Mouse (Mus musculus) neural tube, embryonic 13.5 days (tissue): Measurements from ENCODE around the gene Ptov1. TPM values are rescaled to one million over a fixed set of nuclear protein-coding genes. Genes with fewer than 3 reads are reported as not detected.
"Not testable (repeated sequence)": the region's sequence is repeated elsewhere in the genome, so short reads cannot be mapped to it uniquely, and the experiment has no call there.

ENCODE experiments used
- ATAC-seq: fragments of 200-750 bp; cut with Nextera tagmentation; 2 replicates; pipeline ENCODE4 v1.8.0; 2017; ENCODE audit warnings: low read depth, mild to moderate bottlenecking, moderate TSS enrichment, moderate library complexity
- H3K27ac ChIP-seq: fragments of 300-500 bp; sonication (generic); replicated peaks from 2 replicates; pipeline ENCODE4 v1.5.1; 2015; ENCODE audit warnings: moderate library complexity, mild to moderate bottlenecking, inconsistent platforms
- H3K27me3 ChIP-seq: fragments of 300-500 bp; sonication (generic); 2 replicates; pipeline ENCODE4 v1.6.1; 2015; ENCODE audit warnings: mild to moderate bottlenecking, inconsistent platforms
- H3K36me3 ChIP-seq: fragments of 300-500 bp; sonication (generic); 2 replicates; pipeline ENCODE4 v1.6.1; 2015; ENCODE audit warnings: mild to moderate bottlenecking, inconsistent platforms
- H3K4me1 ChIP-seq: fragments of 300-500 bp; sonication (generic); replicated peaks from 2 replicates; pipeline ENCODE4 v1.6.1; 2015; ENCODE audit warnings: inconsistent platforms
- H3K4me2 ChIP-seq: fragments of 300-500 bp; sonication (generic); 2 replicates; pipeline ENCODE4 v1.6.1; 2015; ENCODE audit warnings: inconsistent platforms, mild to moderate bottlenecking, moderate library complexity
- H3K4me3 ChIP-seq: fragments of 300-500 bp; sonication (generic); 2 replicates; pipeline ENCODE4 v1.5.1; 2015; ENCODE audit warnings: mild to moderate bottlenecking, inconsistent platforms
- H3K9ac ChIP-seq: fragments of 300-500 bp; sonication (generic); 2 replicates; pipeline ENCODE4 v1.6.1; 2015; ENCODE audit warnings: moderate library complexity, mild to moderate bottlenecking, inconsistent platforms
- H3K9me3 ChIP-seq: fragments of 300-500 bp; sonication (generic); 2 replicates; pipeline ENCODE4 v1.6.1; 2016; ENCODE audit warnings: inconsistent platforms
- WGBS: fragments of 180-500 bp; shearing (Covaris S2); methylation state at CpG from one replicate; pipeline ENCODE4 v1.1.7; 2015; 5-methylcytosine and 5-hydroxymethylcytosine counted together
- polyA plus RNA-seq: library from polyadenylated mRNA; unstranded; fragments of >200 nt; fragmentation: Nextera tagmentation; extraction: Ambion mirVana; gene quantifications from 2 replicates; pipeline ENCODE4 v1.2.1, GENCODE M21; 2015

The Ptov1 gene
- polyA plus RNA-seq, 1 experiment from 2014 or later = 515 TPM

DNA sequence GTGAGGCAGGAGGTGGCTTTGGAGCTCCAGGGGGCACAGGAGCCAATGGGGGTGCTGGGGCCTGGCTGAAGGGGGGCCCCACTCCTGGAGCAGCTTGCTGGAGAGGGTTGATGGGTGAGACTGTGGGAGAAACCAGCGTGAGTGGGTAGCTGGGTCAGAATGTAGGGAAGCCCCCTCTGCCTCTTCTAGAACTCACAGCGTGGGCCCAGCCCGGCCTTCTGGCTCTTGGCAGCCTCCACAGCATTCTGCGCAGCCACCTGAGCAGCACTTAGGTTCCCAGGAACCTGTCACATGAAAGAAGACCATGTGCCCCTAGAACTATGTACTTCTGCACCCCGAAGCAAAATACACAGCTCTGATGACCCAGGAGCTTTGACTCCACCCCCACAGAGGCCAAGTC, 15.0 kb upstream of the Ptov1 start:
- no peak for ATAC-seq
- no peak overlapping the region for H3K27ac ChIP-seq
- no peak overlapping the region for H3K9ac ChIP-seq
- H3K9me3 ChIP-seq = no peaks in the 10 kb centered on the region
- H3K27me3 ChIP-seq = no peaks in the 10 kb centered on the region
- H3K4me1 ChIP-seq = peaks cover 20% of the 10 kb centered on the region
- H3K36me3 ChIP-seq = peaks cover 90% of the 10 kb centered on the region
- no peak overlapping the region for H3K4me3 ChIP-seq
- 98% methylated on average over 5 of the region's 5 CpGs for WGBS
- no peak overlapping the region for H3K4me2 ChIP-seq

DNA sequence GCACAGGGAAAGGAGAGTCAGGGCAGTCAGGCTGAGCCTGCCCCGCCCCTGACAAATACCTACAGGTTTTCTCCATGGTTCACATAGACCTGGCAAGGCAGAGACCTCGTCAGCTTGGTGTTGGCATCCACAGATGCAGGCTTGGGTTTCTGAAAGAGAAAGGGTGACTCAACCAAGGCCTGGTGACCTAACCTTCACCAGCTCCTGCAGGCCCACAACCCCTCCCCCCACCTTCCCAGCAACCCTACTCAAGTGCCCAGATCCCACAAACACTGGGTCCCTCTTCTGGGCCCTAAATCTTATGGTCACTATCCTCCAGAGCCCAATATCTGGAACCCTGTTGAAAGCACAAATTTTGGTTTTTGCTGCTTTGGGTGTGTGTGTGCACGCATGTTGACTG, 13.4 kb upstream of the Ptov1 start:
- H3K9ac ChIP-seq = no peak overlapping the region
- H3K27me3 ChIP-seq = no peaks in the 10 kb centered on the region
- H3K4me2 ChIP-seq = no peak overlapping the region
- peaks cover 90% of the 10 kb centered on the region for H3K36me3 ChIP-seq
- no peak overlapping the region for H3K4me3 ChIP-seq
- H3K27ac ChIP-seq = no peak overlapping the region
- 100% methylated on average over 3 of the region's 3 CpGs for WGBS
- no peak for ATAC-seq
- no peaks in the 10 kb centered on the region for H3K9me3 ChIP-seq
- peaks cover 4% of the 10 kb centered on the region for H3K4me1 ChIP-seq

DNA sequence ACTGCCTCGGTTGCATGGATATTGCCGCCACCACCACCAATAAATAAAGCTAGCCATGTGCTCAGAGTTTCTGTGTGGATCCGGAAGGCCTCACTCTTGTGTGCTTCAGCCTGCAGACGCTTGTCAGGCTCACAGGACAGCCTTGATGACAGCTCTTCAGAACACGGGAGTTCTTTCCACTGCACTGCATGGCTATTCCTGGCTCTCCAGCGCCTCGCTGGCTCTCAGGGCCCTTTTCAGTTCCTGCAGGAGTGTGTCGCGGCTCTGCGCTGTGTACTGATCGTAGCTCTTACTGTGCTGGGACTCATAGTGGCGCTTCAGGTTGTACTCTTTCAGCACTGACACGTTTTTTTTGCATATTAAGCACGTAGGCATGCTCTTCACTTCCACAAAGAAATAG, 8.2 kb upstream of the Ptov1 start:
- H3K4me3 ChIP-seq = no peak overlapping the region
- no peaks in the 10 kb centered on the region for H3K4me1 ChIP-seq
- no peak overlapping the region for H3K4me2 ChIP-seq
- WGBS = 87% methylated on average over 14 of the region's 14 CpGs
- H3K27me3 ChIP-seq = no peaks in the 10 kb centered on the region
- H3K9ac ChIP-seq = no peak overlapping the region
- peaks cover 76% of the 10 kb centered on the region for H3K36me3 ChIP-seq
- no peaks in the 10 kb centered on the region for H3K9me3 ChIP-seq
- ATAC-seq = no peak
- H3K27ac ChIP-seq = no peak overlapping the region

DNA sequence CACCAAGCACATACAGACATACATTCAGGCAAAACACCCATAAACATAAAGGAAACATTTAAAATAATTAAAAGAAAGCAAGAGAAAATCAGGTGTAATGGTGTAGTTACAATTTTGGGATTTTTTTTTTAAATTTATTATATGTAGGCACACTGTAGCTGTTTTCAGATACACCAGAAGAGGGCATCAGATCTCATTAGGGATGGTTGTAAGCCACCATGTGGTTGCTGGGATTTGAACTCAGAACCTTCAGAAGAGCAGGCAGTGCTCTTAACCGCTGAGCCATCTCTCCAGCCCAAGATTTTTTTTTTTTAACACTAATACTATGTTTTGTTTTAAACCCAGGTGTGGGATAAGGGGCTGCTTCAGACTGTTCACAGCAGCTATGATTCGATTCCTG, 2.2 kb upstream of the Ptov1 start:
- H3K4me3 ChIP-seq, H3K4me2 ChIP-seq, ATAC-seq, H3K9me3 ChIP-seq, H3K27ac ChIP-seq, H3K9ac ChIP-seq, H3K27me3 ChIP-seq: not testable (repeated sequence)
- WGBS = 83% methylated on average over 2 of the region's 2 CpGs
- H3K4me1 ChIP-seq = peaks cover 27% of the 10 kb centered on the region
- H3K36me3 ChIP-seq = peaks cover 17% of the 10 kb centered on the region

DNA sequence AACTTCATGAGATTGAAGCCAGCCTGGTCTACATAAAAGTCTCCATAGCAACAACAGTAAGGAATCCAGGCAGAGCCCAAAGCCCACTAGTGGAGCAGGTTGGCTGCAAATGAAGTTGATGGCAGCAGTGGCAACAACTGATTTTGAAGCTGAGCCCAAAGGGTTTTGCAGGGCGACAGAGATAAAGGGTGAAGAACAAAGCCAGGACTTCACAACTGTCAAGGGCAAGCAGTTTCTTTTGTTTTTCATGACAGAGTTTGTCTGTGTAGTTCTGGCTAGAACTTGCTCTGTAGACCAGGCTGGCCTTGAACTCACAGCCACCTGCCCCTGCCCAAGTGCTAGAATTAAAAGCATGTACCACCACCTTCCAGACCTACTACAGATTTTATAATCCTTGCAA, 1.6 kb upstream of the Ptov1 start:
- peaks cover 33% of the 10 kb centered on the region for H3K4me1 ChIP-seq
- no peak overlapping the region for H3K4me2 ChIP-seq
- peaks cover 17% of the 10 kb centered on the region for H3K36me3 ChIP-seq
- H3K9me3 ChIP-seq = no peaks in the 10 kb centered on the region
- WGBS = 35% methylated on average over 1 of the region's 1 CpGs
- H3K4me3 ChIP-seq = no peak overlapping the region
- H3K27ac ChIP-seq = no peak overlapping the region
- no peak overlapping the region for H3K9ac ChIP-seq
- no peaks in the 10 kb centered on the region for H3K27me3 ChIP-seq
- no peak for ATAC-seq

DNA sequence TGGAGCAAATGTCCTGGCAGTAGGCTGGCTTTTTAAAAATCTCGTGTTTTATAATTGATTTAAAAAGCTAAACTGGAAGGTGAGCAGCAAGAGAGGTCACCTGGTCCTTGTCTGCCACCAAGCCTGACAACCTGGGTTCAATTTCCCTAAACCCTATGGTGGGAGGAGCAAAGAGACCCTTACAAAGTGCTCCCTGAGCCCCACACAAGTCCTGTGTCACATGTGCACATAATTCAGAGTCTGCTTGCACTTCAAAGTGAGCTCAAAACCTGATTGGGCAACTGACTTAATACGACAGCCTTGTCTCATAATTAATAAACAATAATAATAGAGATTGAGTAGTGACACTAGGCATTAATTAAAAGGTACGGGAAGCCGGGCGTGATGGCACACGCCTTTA, 1.0 kb upstream of the Ptov1 start:
- peak overlapping the region; percentile 97 for H3K4me3 ChIP-seq
- H3K27ac ChIP-seq = peak overlapping the region; percentile 100
- ATAC-seq = no peak
- peaks cover 17% of the 10 kb centered on the region for H3K36me3 ChIP-seq
- H3K4me1 ChIP-seq = peaks cover 39% of the 10 kb centered on the region
- 86% methylated on average over 6 of the region's 6 CpGs for WGBS
- peak overlapping the region; percentile 99 for H3K9ac ChIP-seq
- peak overlapping the region; percentile 99 for H3K4me2 ChIP-seq
- no peaks in the 10 kb centered on the region for H3K9me3 ChIP-seq
- no peaks in the 10 kb centered on the region for H3K27me3 ChIP-seq

DNA sequence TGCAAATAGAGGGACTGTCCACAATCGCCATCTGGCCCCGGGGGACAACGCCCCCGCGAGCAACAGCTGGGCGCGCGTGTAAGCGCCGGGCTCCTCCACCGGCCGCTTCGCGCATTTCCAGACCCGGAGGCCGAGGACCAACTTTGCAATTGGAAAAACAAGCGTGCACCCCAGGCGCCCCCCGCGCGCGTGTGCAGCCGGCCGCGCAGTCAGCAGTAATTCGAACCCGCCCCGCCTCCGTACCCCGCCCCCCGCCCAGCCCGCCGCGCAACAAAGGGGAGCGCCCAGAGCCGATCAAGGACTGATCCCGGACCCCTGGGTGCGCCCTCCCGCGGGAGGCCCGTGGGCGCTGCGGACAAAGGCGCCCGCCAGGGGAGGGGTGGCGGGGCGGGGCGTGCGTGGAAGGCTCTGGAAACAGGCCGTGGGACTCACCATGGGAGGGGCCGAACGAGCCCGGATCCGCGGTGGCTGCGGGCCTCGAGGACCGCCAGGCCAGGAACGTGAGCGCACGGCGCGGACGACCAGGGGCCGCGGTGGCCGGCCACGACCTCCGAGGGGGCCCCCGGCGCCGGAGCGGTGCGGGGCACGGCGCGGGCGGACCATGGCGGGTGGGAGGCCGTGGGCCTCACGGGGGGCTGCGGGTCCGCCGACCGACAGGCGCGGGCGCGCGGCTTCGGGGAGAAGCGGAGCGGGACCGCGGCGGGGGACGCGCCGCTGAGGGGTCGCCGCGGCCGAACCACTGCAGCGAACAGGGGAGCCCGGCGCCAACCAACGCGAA, 480 bp downstream of the Ptov1 start:
- Histone ChIP-seq H3K27ac (peak overlapping the region; percentile 100), H3K4me1 (peaks cover 54% of the 10 kb centered on the region), H3K4me2 (peak overlapping the region; percentile 99), H3K9ac (peak overlapping the region; percentile 99), H3K36me3 (peaks cover 29% of the 10 kb centered on the region), H3K27me3 (no peaks in the 10 kb centered on the region), H3K9me3 (no peaks in the 10 kb centered on the region), H3K4me3 (peak overlapping the region; percentile 97)
- ATAC-seq = peak; percentile 48
- WGBS = under 1% methylated on average over 106 of the region's 108 CpGs

DNA sequence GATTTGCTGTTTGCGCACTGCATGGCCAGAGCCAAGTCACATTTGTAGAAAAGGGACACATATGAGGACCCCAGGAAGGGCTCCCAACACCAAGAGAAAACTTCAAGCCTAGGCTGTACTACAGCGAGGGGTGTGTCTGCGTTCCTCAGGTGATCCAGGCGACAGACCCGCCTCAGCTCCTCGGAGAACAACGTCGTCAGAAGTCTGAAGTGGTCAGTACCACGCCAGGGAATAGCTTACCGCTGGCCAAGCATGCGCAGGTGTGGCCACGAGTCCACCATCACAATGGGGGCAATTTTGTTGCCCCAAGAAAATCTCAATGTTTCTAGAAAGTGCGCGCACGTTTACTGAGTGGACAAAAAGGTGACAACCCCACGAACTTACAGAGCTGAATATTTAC, 1.1 kb downstream of the Ptov1 start:
- H3K27me3 ChIP-seq = no peaks in the 10 kb centered on the region
- H3K9me3 ChIP-seq = no peaks in the 10 kb centered on the region
- no peak for ATAC-seq
- H3K4me1 ChIP-seq = peaks cover 59% of the 10 kb centered on the region
- 8% methylated on average over 16 of the region's 16 CpGs for WGBS
- peak overlapping the region; percentile 97 for H3K4me3 ChIP-seq
- peak overlapping the region; percentile 100 for H3K27ac ChIP-seq
- peaks cover 35% of the 10 kb centered on the region for H3K36me3 ChIP-seq
- H3K4me2 ChIP-seq = peak overlapping the region; percentile 99
- H3K9ac ChIP-seq = peak overlapping the region; percentile 99

DNA sequence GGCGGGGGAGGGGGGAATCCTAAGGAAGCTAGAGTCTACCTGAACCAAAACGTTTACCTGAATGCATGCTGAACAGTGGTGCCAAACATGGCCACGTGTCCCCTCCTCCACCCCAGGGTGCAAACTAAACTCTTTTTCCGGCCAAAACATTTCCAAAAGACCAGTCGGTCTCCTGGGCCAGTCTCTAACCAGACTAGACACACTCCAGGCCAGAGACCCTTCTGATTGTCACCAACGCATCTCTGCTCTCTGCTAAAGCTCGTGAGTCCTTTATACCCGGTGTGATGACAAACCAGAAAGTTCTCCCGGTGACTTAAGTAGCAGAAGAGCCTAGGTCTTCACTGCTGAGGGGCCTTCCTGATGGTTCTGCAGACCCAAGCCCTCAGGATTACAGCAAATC, 1.8 kb downstream of the Ptov1 start:
- no peak for ATAC-seq
- Histone ChIP-seq H3K9ac (peak overlapping the region; percentile 99), H3K27ac (no peak overlapping the region), H3K27me3 (no peaks in the 10 kb centered on the region), H3K4me2 (peak overlapping the region; percentile 99), H3K36me3 (peaks cover 42% of the 10 kb centered on the region), H3K9me3 (no peaks in the 10 kb centered on the region), H3K4me1 (peaks cover 59% of the 10 kb centered on the region), H3K4me3 (peak overlapping the region; percentile 97)
- WGBS = 64% methylated on average over 9 of the region's 9 CpGs

DNA sequence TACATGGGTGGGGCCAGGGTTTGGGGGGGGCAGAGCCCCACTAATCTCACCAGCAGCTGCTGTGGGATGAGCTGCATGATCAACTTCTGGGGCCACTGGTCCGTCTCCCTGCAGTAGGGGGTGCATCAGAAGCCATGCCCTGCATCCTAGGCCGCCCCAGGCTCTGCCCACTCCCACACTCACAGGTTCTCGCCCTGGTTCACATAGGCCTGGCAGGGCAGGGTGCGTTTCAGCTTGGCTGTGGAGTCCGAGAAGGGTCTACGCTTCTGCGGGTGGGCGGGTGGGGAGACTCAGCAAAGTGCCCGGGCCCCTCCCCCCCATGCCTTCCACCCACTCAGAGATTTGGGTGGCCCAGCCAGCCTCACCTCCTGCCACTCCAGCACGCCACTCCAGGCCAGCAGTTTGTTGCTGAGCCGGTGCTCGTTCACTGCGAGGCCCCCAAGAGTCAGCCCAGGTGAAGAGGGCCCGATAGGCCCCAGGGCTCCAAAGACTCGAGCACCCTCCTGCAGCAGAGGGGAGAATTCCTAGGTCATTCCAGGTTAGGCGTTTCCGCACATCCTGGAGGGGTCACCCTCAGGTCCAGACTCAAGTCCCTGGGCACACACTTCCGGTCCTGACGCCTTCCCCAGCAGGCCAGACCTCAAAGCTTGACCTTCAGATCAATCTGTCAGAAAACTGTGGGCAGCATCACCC, 2.4 kb downstream of the Ptov1 start:
- ATAC-seq = no peak
- peak overlapping the region; percentile 99 for H3K4me2 ChIP-seq
- H3K9ac ChIP-seq = peak overlapping the region; percentile 99
- peaks cover 59% of the 10 kb centered on the region for H3K4me1 ChIP-seq
- peaks cover 48% of the 10 kb centered on the region for H3K36me3 ChIP-seq
- peak overlapping the region; percentile 38; the same call in 1 of the 2 replicates for H3K27ac ChIP-seq
- peak overlapping the region; percentile 97 for H3K4me3 ChIP-seq
- 73% methylated on average over 19 of the region's 19 CpGs for WGBS
- no peaks in the 10 kb centered on the region for H3K9me3 ChIP-seq
- H3K27me3 ChIP-seq = no peaks in the 10 kb centered on the region

DNA sequence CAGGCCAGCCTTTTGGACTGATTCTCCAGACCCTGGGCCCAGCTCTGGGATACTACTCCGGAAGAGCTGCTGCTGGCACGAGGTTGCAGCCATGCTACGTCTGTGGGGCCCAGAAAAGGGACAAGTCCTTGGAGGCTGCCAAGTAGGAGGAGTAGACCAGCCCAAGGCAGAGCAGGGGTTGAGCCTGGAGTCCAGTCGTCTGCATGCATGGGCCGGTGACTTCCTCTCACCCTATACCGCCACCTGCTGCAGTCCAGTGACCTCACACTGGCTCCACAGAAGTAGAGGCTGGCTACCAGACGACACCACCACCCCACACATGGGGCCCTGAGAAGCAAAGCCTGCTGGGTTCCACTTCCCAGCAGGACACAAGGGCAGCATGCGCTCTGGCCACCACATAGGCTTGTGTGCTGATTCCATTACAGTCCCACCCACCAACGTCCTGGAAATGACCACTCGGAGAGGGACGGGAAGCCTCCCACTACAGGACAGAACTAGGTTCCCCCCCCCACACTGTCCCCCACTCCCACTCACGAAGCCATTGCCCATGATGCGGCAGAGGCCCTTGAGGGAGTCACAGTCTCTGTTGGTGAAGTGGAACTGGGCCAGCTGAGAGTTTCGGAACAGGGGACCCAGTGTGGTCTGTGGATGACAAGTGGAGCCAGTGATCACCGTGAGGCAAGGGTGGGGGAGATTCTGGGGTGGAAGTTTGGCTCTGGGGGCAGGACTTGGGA, 3.1 kb downstream of the Ptov1 start:
- H3K27ac ChIP-seq = peak overlapping the region; percentile 38
- peaks cover 55% of the 10 kb centered on the region for H3K36me3 ChIP-seq
- H3K27me3 ChIP-seq = no peaks in the 10 kb centered on the region
- H3K4me1 ChIP-seq = peaks cover 62% of the 10 kb centered on the region
- WGBS = 59% methylated on average over 15 of the region's 15 CpGs
- H3K9me3 ChIP-seq = no peaks in the 10 kb centered on the region
- H3K4me3 ChIP-seq = peak overlapping the region; percentile 97
- H3K4me2 ChIP-seq = peak overlapping the region; percentile 99
- no peak for ATAC-seq
- peak overlapping the region; percentile 99 for H3K9ac ChIP-seq
